Mouse (Mus musculus) thymus, postnatal 36 days (tissue): ENCODE measurements around the gene Pcsk5.

Experiments used
- DNase-seq, 2 experiments: peaks; one replicate each; pipeline ENCODE4 v3.0.0; 2022; ENCODE audit warnings: mixed read lengths in 2 of 2

Gene Pcsk5

GRCm38 (mm10) chr19:17388404-17388803 is 449.0 kb downstream of the Pcsk5 start:
- DNase-seq: no peak

GRCm38 (mm10) chr19:17386424-17386823 is 451.0 kb downstream of the Pcsk5 start:
- DNase-seq: no peak

- DNase-seq: no peak
Observed at GRCm38 (mm10) chr19:17385426-17385825, 452.0 kb downstream of the Pcsk5 start.

GRCm38 (mm10) chr19:17385022-17385421 is 452.4 kb downstream of the Pcsk5 start:
- DNase-seq: no peak

GRCm38 (mm10) chr19:17382807-17383397 is 454.5 kb downstream of the Pcsk5 start:
- DNase-seq: no peak
